In the genomic region with DNA sequence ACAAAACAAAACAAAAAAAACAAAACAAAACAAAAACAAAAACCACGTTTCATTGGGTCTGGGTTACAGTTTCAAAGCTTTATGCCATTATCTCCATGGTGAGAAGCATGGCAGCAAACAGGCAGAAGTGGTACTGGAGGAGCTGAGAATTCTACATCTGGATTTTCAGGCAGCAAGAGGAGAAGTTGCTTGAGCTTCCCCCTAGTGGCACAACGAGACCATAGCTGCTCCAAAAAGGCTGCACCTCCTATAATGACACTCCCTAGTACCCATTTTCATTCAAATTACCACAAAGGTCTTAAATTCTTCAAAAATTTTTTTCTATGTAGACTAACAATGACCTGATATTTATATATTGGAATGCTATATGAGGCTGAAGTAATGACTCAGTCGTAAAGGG, we compare ENCODE assay signal across 31 mouse cellular contexts.
DNase-seq lines count a peak whose midpoint lies in the region; ATAC-seq and TF ChIP-seq lines count a peak whose summit lies in the region.
"Had no signal": no experiment of that assay in that cellular context is flagged by ENCODE, and none has a peak within 500 bp of the region (broad histone marks: within the 10 kb centered on the region; RNA-seq: fewer than 3 reads in every experiment).

No protein-coding gene starts in this region.

- H3K36me3 ChIP-seq in midbrain, embryonic 11.5 days (ENCODE audit: control insufficient read depth, insufficient read depth, low read length): no peaks in the 10 kb centered on the region
- no peaks in the 10 kb centered on the region for H3K36me3 ChIP-seq in kidney, embryonic 15.5 days
- no peaks in the 10 kb centered on the region for H3K36me3 ChIP-seq in intestine, postnatal 0 days (ENCODE audit: control insufficient read depth, insufficient read depth)
- H3K36me3 ChIP-seq: forebrain, embryonic 10.5 days; G1E; heart, embryonic 12.5 days; heart, embryonic 15.5 days had no signal

- 66% methylated on average over 3 of the region's 3 CpGs for WGBS in midbrain, embryonic 11.5 days
- WGBS in kidney, embryonic 15.5 days: 63% methylated on average over 3 of the region's 3 CpGs
- WGBS in intestine, postnatal 0 days: 66% methylated on average over 3 of the region's 3 CpGs

- no peaks in the 10 kb centered on the region for H3K4me1 ChIP-seq in midbrain, embryonic 11.5 days (ENCODE audit: control insufficient read depth, insufficient read depth, low read length)
- H3K4me1 ChIP-seq in kidney, embryonic 15.5 days: no peaks in the 10 kb centered on the region
- no peaks in the 10 kb centered on the region for H3K4me1 ChIP-seq in intestine, postnatal 0 days (replicated peaks; ENCODE audit: control insufficient read depth, insufficient read depth, low read length)
- H3K4me1 ChIP-seq: forebrain, embryonic 10.5 days; forebrain, embryonic 13.5 days; heart, embryonic 12.5 days; heart, embryonic 15.5 days had no signal

- no peaks in the 10 kb centered on the region for H3K9me3 ChIP-seq in midbrain, embryonic 11.5 days (ENCODE audit: control insufficient read depth, low read length)
- no peaks in the 10 kb centered on the region for H3K9me3 ChIP-seq in kidney, embryonic 15.5 days (replicated peaks)
- no peaks in the 10 kb centered on the region for H3K9me3 ChIP-seq in intestine, postnatal 0 days (ENCODE audit: control insufficient read depth)
- H3K9me3 ChIP-seq: forebrain, embryonic 10.5 days; forebrain, embryonic 13.5 days; G1E; heart, embryonic 12.5 days; heart, embryonic 15.5 days had no signal

- no peak for TF ChIP-seq CTCF in intestine, postnatal 0 days (IDR thresholded peaks at IDR 0.05; ENCODE audit: low read depth)

- no peak overlapping the region for H3K4me2 ChIP-seq in midbrain, embryonic 11.5 days
- no peak overlapping the region for H3K4me2 ChIP-seq in kidney, embryonic 15.5 days
- no peak overlapping the region for H3K4me2 ChIP-seq in intestine, postnatal 0 days (replicated peaks; ENCODE audit: low read depth)
- H3K4me2 ChIP-seq: forebrain, embryonic 13.5 days; heart, embryonic 12.5 days; heart, embryonic 15.5 days; hindbrain, embryonic 14.5 days had no signal

- H3K27me3 ChIP-seq in midbrain, embryonic 11.5 days (ENCODE audit: control insufficient read depth, insufficient read depth, low read length): no peaks in the 10 kb centered on the region
- no peaks in the 10 kb centered on the region for H3K27me3 ChIP-seq in kidney, embryonic 15.5 days
- H3K27me3 ChIP-seq in intestine, postnatal 0 days (replicated peaks; ENCODE audit: control insufficient read depth, insufficient read depth, low read length): no peaks in the 10 kb centered on the region
- H3K27me3 ChIP-seq: forebrain, embryonic 13.5 days; heart, embryonic 12.5 days; heart, embryonic 15.5 days had no signal

- no peak overlapping the region for H3K27ac ChIP-seq in midbrain, embryonic 11.5 days (ENCODE audit: low read depth, low read length)
- no peak overlapping the region for H3K27ac ChIP-seq in kidney, embryonic 15.5 days
- no peak overlapping the region for H3K27ac ChIP-seq in intestine, postnatal 0 days (ENCODE audit: low read depth, low read length)
- H3K27ac ChIP-seq: forebrain, embryonic 10.5 days; forebrain, embryonic 13.5 days; gastrocnemius, adult 2 months; heart, embryonic 15.5 days; hindbrain, embryonic 14.5 days; hindbrain, postnatal 0 days had no signal

- ATAC-seq in midbrain, embryonic 11.5 days (ENCODE audit: low FRiP score): no peak
- ATAC-seq in kidney, embryonic 15.5 days (replicated peaks; ENCODE audit: low FRiP score): no peak
- ATAC-seq in intestine, postnatal 0 days: no peak
- ATAC-seq: CD4-positive, CD25-positive, alpha-beta regulatory T cell, adult 4 months; forebrain, embryonic 13.5 days; forebrain, embryonic 16.5 days; hindbrain, postnatal 0 days; inflammation-experienced regulatory T-cells, adult 6 months; intestine, embryonic 16.5 days had no signal

- no peak overlapping the region for H3K4me3 ChIP-seq in midbrain, embryonic 11.5 days (ENCODE audit: low read depth, low read length)
- no peak overlapping the region for H3K4me3 ChIP-seq in kidney, embryonic 15.5 days (replicated peaks)
- H3K4me3 ChIP-seq in intestine, postnatal 0 days (ENCODE audit: low read depth, low read length): no peak overlapping the region
- H3K4me3 ChIP-seq: forebrain, embryonic 10.5 days; forebrain, embryonic 13.5 days; gastrocnemius, adult 2 months; heart, embryonic 12.5 days; heart, embryonic 15.5 days had no signal

- no peak overlapping the region for H3K9ac ChIP-seq in midbrain, embryonic 11.5 days (ENCODE audit: low read length)
- H3K9ac ChIP-seq in kidney, embryonic 15.5 days: no peak overlapping the region
- no peak overlapping the region for H3K9ac ChIP-seq in intestine, postnatal 0 days (ENCODE audit: low read depth, low read length)
- H3K9ac ChIP-seq: forebrain, embryonic 13.5 days; heart, embryonic 12.5 days; heart, embryonic 15.5 days; hindbrain, embryonic 14.5 days had no signal

- DNase-seq in embryo, embryonic 10 days (ENCODE audit: low spot score): peak; percentile 4
- DNase-seq in embryo, embryonic 9.5 days (ENCODE audit: extremely low spot score): no peak
- DNase-seq in 416B (ENCODE audit: low read depth) (peak; percentile 12), ES-CJ7 (ENCODE audit: low read depth, low spot score) (peak; percentile 41), R1 (ENCODE audit: low read depth, low spot score) (peak; percentile 63)
- no peak for DNase-seq in midbrain, embryonic 11.5 days (ENCODE audit: low spot score, missing footprints)
- DNase-seq: adrenal gland, adult 8-10 months; adrenal gland, postnatal 25 days; cerebellum, adult 11-12 months; cerebellum, adult 8-10 months; cerebellum, postnatal 10 days; cerebellum, postnatal 36 days; gastrocnemius, adult 2 months; gastrocnemius, postnatal 14 days; heart, adult 11 months; heart, postnatal 14 days; heart, postnatal 4 days; kidney, adult 2 months had no signal

Comparison
In these comparisons a context has a peak if more than half of its experiments do, and no peak if none do; other contexts are left out.
1. DNase-seq: peak in embryo, embryonic 10 days (single experiment), 416B (single experiment), ES-CJ7 (single experiment) and R1 (single experiment); none in embryo, embryonic 9.5 days (single experiment) and midbrain, embryonic 11.5 days (single experiment).